Mouse (Mus musculus) liver, adult (tissue): ENCODE results near the gene Afp.

Experiments
- GATA4 ChIP-seq: IDR thresholded peaks from 2 replicates; pipeline ENCODE4 v1.6.1; 2014; ENCODE audit warnings: mild to moderate bottlenecking, low read length; ENCODE audit not compliant: insufficient replicate concordance

The Afp gene

GRCm38 (mm10) chr5:90490518-90490917, at the start of gene Afp:
Gene Afp (plus strand): TSS chr5:90490737.
- no peak for TF ChIP-seq GATA4

- TF ChIP-seq GATA4, result no peak
Observed at GRCm38 (mm10) chr5:90447577-90447976, 43.0 kb upstream of the Afp start.

- peak; percentile 51; the same call in 1 of the 2 replicates for TF ChIP-seq GATA4
Observed at GRCm38 (mm10) chr5:90449961-90450360, 40.6 kb upstream of the Afp start.

GRCm38 (mm10) chr5:90452711-90453110, 37.8 kb upstream of the Afp start:
- no peak for TF ChIP-seq GATA4

- no peak for TF ChIP-seq GATA4
Observed at GRCm38 (mm10) chr5:90457241-90457640, 33.3 kb upstream of the Afp start.

- TF ChIP-seq GATA4, result no peak
Observed at GRCm38 (mm10) chr5:90458727-90459126, 31.8 kb upstream of the Afp start.

GRCm38 (mm10) chr5:90460619-90461018, 29.9 kb upstream of the Afp start, which contains the start of gene Alb:
Gene Alb (plus strand): TSS chr5:90460897.
- no peak for TF ChIP-seq GATA4

- no peak for TF ChIP-seq GATA4
Observed at GRCm38 (mm10) chr5:90466806-90467205, 23.7 kb upstream of the Afp start.

- TF ChIP-seq GATA4, result no peak
Observed at GRCm38 (mm10) chr5:90467245-90467644, 23.3 kb upstream of the Afp start.

GRCm38 (mm10) chr5:90470836-90471235, 19.7 kb upstream of the Afp start:
- TF ChIP-seq GATA4, result no peak

- no peak for TF ChIP-seq GATA4
Observed at GRCm38 (mm10) chr5:90473902-90474301, 16.6 kb upstream of the Afp start.

- no peak for TF ChIP-seq GATA4
Observed at GRCm38 (mm10) chr5:90474369-90474768, 16.2 kb upstream of the Afp start.

GRCm38 (mm10) chr5:90476741-90477140, 13.8 kb upstream of the Afp start:
- TF ChIP-seq GATA4, result no peak

GRCm38 (mm10) chr5:90477308-90478140, 13.0 kb upstream of the Afp start:
- TF ChIP-seq GATA4, result peak; percentile 63; the same call in 1 of the 2 replicates

GRCm38 (mm10) chr5:90478886-90479285, 11.7 kb upstream of the Afp start:
- no peak for TF ChIP-seq GATA4

- peak; percentile 91 for TF ChIP-seq GATA4
Observed at GRCm38 (mm10) chr5:90485597-90485996, 4.9 kb upstream of the Afp start.

- no peak for TF ChIP-seq GATA4
Observed at GRCm38 (mm10) chr5:90488323-90488722, 2.2 kb upstream of the Afp start.
